Mouse (Mus musculus) layer of hippocampus, adult 8-10 months (tissue): ENCODE data around the gene Elof1. TPM values are rescaled to one million over a fixed set of nuclear protein-coding genes. Genes with fewer than 3 reads are reported as not detected.
"Not testable (repeated sequence)": the region's sequence is repeated elsewhere in the genome, so short reads cannot be mapped to it uniquely, and the experiment has no call there.

ENCODE experiments used
- DNase-seq, 2 experiments: peaks; one replicate each; pipeline ENCODE4 v3.0.0; 2022; ENCODE audit warnings: low spot score in 2 of 2
- total RNA-seq, 4 experiments: library from RNA; stranded (reverse); gene quantifications; 2 replicates each; pipeline ENCODE4 v1.2.4; 2022

Elof1 gene
- 10 to 100 TPM; 55.4 to 61.7 (median 59.4) TPM for total RNA-seq

- peak; percentile 94 to 96 for DNase-seq
Observed at GRCm38 (mm10) chr9:22116740-22117426, at the start of gene Elof1. Elof1 (minus strand) TSS chr9:22117172.

GRCm38 (mm10) chr9:22166686-22167085, 49.7 kb upstream of the Elof1 start:
- no peak for DNase-seq

- DNase-seq = no peak
Observed at GRCm38 (mm10) chr9:22165964-22166363, 49.0 kb upstream of the Elof1 start.

DNA sequence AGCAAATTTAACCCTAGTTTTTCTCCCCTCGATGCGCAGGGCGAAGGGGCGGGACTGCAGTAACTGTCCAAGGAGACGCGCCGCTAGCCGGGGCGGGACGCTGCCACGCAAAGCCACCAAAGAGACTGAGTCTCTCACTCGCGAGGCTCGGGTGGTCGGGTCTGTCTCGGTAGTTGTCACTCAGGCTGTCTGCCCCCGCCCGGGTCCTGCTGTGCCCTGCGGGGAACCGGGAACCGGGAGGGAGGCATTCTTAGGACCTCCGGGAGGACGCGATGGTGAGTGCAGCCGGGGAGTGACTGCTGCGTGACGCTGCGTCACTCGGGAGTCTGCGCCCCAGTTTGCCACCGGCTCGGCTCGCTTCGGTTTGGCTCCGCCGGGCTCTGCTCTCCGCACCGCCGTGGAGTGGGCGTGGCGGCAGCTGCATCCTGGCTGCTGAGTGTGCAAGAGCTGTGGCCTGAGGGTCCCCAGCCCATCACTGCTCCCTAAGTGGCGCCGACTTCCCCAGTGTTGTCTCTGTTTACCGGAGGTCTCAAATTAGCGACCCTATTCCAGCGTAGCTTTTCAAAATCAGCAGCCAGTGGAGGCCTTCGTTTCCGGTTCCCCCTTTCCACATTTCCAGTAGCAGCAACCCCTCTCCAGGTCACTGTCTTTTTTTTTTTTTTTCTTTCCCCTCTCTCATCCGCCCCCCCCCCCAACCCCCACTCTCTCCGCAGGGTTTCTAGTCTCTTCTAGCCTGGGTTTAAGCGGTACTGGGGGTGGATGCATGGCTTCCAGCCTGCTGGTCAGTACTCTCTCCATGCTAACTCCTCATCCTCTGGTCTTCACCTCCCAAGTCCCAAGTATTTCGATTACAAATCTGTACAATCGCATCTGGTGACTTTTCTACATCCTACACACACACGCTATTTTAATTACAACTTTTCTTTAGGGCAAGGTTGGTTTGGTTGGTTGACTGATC, 48.0 kb upstream of the Elof1 start:
- DNase-seq = peak in 1 of 2 experiments; percentile 56

- DNase-seq = no peak
Observed at GRCm38 (mm10) chr9:22162912-22163311, 45.9 kb upstream of the Elof1 start.

DNA sequence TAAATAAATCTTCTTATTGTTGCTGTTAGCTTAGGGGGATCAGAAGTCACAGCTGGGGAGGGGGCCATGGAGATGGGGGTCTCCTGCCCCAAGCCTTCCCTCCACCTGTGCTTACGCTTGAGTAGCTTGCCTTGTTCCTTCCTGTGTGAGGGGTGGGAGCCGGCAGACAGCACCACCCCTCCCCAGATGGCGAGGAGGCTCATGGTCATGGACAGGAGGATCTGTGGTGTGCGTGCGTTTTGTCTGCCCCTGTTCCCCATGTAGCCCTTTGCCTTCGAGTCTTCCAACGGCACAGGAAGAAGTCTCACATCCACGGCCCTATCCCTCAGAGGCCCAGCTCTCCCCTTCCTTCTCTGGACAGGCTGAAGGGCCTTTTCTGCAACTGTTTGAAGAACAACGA, 45.3 kb upstream of the Elof1 start:
- DNase-seq = no peak

- DNase-seq = no peak
Observed at GRCm38 (mm10) chr9:22161299-22161698, 44.3 kb upstream of the Elof1 start.

GRCm38 (mm10) chr9:22157516-22158265, 40.7 kb upstream of the Elof1 start:
- peak in 1 of 2 experiments; percentile 15 for DNase-seq

DNA sequence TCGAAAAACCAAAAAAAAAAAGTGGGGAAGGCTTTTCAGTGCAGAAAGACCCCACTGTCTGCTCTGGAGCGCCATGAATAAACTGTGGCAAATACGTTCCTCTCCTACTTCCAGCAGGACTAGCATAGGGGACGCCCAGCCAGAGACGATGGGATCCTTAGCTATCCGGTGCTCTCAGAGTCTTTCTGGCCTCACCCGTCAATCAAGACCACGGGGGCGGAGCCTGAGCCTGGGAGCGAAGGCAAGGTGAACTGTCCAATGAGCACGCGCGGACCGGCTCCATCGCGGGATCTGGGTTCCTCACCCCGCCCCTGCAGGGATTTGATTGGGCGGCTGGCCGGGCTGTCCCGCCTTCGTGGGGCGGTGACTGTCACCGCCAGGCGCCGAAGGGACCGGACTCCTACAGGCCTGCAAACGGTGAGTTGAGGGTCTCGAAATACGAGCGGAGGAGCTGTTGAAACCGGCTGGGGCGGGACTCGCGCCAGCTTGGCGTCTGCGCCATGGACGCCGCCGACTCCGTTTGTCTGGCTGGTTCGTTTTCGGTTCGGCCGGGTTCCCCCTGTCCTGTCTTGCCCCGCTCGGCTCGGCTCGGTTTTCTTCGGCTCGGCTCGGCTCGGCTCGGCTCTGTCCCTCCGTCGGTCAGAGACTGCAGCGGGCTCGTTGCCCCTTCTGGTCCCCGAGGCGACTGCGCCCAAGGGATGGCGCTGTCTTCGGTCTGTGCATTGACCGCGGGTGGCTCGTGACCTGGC, 39.7 kb upstream of the Elof1 start, which contains the start of gene Pigyl:
Pigyl (plus strand) TSS at position 350 of the 749 bp plus-strand sequence.
- peak; percentile 96 to 98 for DNase-seq

- DNase-seq = peak; percentile 48 to 69
Observed at GRCm38 (mm10) chr9:22155614-22156013, 38.6 kb upstream of the Elof1 start.

GRCm38 (mm10) chr9:22153810-22154209, 36.8 kb upstream of the Elof1 start:
- DNase-seq = no peak

- no peak for DNase-seq
Observed at GRCm38 (mm10) chr9:22150946-22151345, 34.0 kb upstream of the Elof1 start.

- not testable (repeated sequence) for DNase-seq
Observed at GRCm38 (mm10) chr9:22150249-22150693, 33.3 kb upstream of the Elof1 start.

- DNase-seq = no peak
Observed at GRCm38 (mm10) chr9:22149426-22150248, 32.7 kb upstream of the Elof1 start.

DNA sequence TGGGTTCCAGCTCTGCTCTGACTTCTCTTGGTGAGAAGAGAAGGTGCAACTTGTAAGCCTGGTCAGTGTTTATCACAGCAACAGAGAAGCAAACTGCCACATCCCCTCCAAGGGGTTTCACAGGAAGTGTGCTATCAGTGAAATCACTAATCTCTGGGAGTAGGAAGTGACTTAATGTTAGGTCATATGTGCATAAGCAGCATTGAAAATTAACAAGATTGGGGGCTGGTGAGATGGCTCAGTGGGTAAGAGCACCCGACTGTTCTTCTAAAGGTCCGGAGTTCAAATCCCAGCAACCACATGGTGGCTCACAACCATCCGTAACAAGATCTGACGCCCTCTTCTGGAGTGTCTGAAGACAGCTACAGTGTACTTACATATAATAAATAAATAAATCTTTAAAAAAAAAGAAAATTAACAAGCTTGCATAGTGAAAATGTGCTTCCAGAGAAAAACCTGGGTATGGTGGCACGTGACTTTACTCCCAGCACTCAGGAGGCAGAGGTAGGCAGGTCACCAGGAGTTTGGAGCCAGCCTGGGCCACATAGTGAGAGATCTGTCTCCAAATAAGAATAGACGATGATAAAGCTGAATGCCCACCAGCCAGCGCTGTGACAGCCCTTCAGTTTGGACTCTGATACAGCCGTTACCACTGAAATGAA, 27.5 kb upstream of the Elof1 start:
- DNase-seq = no peak

DNA sequence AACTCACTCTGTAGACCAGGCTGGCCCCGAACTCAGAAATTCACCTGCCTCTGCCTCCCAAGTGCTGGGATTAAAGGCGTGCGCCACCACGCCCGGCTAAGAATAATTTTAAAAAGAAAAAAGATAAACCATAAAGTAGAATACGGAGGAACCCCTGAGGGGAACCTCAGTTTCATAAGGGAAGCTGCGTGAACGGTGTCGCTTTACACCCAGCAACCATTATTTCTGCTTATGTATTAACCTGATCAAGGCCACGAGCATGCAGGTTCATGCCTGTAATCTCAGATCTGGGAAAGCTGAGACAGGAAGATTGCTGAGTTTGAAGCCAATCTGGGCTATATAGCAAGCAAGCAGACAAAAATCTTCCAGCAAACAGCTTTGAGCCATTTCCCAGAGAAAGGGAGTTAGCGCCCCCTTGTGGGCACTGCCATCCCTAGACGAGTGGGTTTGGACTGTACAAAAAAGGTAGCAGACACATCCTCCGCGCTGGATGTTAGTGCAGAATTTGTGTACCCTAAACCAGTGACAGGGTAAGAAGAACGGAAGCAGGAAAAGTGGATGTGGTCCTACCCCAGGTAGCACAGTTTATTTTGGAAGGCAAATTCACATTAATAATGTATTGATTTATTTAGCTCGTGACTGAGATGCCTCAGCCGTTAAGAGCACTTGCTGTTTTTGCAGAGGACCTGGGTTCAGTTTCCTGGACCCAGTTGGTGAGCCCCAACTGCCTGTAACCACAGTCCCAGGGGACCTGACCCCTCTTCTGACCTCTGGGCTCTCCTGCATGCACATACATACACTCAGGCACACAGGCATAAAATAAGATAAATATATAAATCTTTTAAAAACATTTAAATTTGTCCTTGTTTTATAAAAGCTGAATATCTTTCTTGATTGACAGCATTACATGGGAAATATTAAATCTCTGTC, 26.4 kb upstream of the Elof1 start:
- peak; percentile 67 to 91 for DNase-seq

GRCm38 (mm10) chr9:22139746-22140145, 22.8 kb upstream of the Elof1 start:
- no peak for DNase-seq

DNA sequence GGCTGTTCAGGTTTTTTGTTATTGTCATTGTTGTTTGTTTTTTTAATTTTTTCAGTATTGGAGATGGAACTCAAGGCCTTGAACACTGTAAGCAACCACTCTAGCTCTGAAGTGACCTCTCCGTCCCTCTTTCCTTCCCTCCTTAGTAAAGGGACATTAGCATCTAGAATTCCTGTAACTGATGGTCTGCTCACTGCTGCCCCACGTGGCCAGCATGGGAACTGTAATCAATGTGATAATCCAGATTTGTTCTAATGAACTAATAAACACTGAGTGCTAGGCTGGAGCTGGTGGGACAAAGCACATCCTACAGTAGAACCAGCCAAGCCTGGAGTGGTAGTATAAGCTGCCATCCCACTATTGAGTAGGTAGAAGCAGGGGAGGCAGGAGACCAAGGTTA, 21.5 kb upstream of the Elof1 start:
- DNase-seq = peak in 1 of 2 experiments; percentile 26
